ENCODE assay signal across 14 mouse cellular contexts in genomic region chr2:33256769-33257537, GRCm38 (mm10). TPM values are rescaled to one million over a fixed set of nuclear protein-coding genes. Genes with fewer than 3 reads are reported as not detected.
DNase-seq lines count a peak whose midpoint lies in the region; ATAC-seq lines count a peak whose summit lies in the region.
"Had no signal": no experiment of that assay in that cellular context is flagged by ENCODE, and none has a peak within 500 bp of the region (broad histone marks: within the 10 kb centered on the region; RNA-seq: fewer than 3 reads in every experiment).

No protein-coding gene starts in this region.

- H3K9ac ChIP-seq in heart, embryonic 13.5 days = no peak overlapping the region
- H3K9ac ChIP-seq: embryonic facial prominence, embryonic 12.5 days; forebrain, postnatal 0 days; hindbrain, embryonic 12.5 days had no signal

- no peaks in the 10 kb centered on the region for H3K27me3 ChIP-seq in heart, embryonic 13.5 days (replicated peaks)
- H3K27me3 ChIP-seq: embryonic facial prominence, embryonic 12.5 days; hindbrain, embryonic 12.5 days had no signal

- H3K4me3 ChIP-seq in heart, embryonic 13.5 days = no peak overlapping the region
- H3K4me3 ChIP-seq: embryonic facial prominence, embryonic 12.5 days; hindbrain, embryonic 12.5 days had no signal

- 23% methylated on average over 3 of the region's 3 CpGs for WGBS in heart, embryonic 13.5 days

- H3K27ac ChIP-seq in heart, embryonic 13.5 days (replicated peaks) = peak overlapping the region; percentile 0; the same call in 1 of the 2 replicates
- H3K27ac ChIP-seq: embryonic facial prominence, embryonic 12.5 days; hindbrain, embryonic 12.5 days had no signal

- DNase-seq in heart, adult 18-20 months = no peak
- peak; percentile 43 for DNase-seq in cerebellum, adult 8-10 months
- DNase-seq in liver = peak; percentile 67
- peak; percentile 80 for DNase-seq in skeletal muscle tissue, adult 2 months (ENCODE audit: low read depth, low spot score)
- DNase-seq in right cerebral cortex, postnatal 36 days (ENCODE audit: low spot score in 2 of 2) = no peak
- no peak for DNase-seq in thymus, adult 18-20 months
- DNase-seq: adrenal gland, adult 2 months; forebrain, postnatal 0 days; kidney, postnatal 10 days; right cerebral cortex, postnatal 25 days had no signal

- ATAC-seq in heart, embryonic 13.5 days (ENCODE audit: extremely low read depth, insufficient number of reproducible peaks, low FRiP score, low TSS enrichment) = no peak
- ATAC-seq: forebrain, postnatal 0 days; lung, postnatal 0 days had no signal

- H3K4me2 ChIP-seq in heart, embryonic 13.5 days = no peak overlapping the region
- H3K4me2 ChIP-seq: embryonic facial prominence, embryonic 12.5 days; hindbrain, embryonic 12.5 days had no signal

- no peaks in the 10 kb centered on the region for H3K36me3 ChIP-seq in heart, embryonic 13.5 days
- H3K36me3 ChIP-seq: embryonic facial prominence, embryonic 12.5 days had no signal

- no peaks in the 10 kb centered on the region for H3K9me3 ChIP-seq in heart, embryonic 13.5 days
- H3K9me3 ChIP-seq: embryonic facial prominence, embryonic 12.5 days; hindbrain, embryonic 12.5 days had no signal

- H3K4me1 ChIP-seq in heart, embryonic 13.5 days = peaks cover 58% of the 10 kb centered on the region
- H3K4me1 ChIP-seq: hindbrain, embryonic 12.5 days had no signal

RNA-seq across cellular contexts. Expression of gene Angptl2, which starts 41.1 kb away (rescaled TPM):
- polyA plus RNA-seq in heart, embryonic 13.5 days (2015; fragmentation: Nextera tagmentation; extraction: Ambion mirVana) = 55.4 and 59.0 TPM in 2 replicates
- total RNA-seq in heart, adult 18-20 months (2021) = 10 to 100 TPM; 38.7 to 43.8 TPM

Comparison
In these comparisons a context has a peak if more than half of its experiments do, and no peak if none do; other contexts are left out.
1. DNase-seq: peak in cerebellum, adult 8-10 months (single experiment), liver (single experiment) and skeletal muscle tissue, adult 2 months (single experiment); none in heart, adult 18-20 months (0 of 2), right cerebral cortex, postnatal 36 days (0 of 2) and thymus, adult 18-20 months (0 of 2).